Mouse (Mus musculus): ENCODE results near the gene Gm45233. TPM values are rescaled to one million over a fixed set of nuclear protein-coding genes. Genes with fewer than 3 reads are reported as not detected.
A peak's percentile ranks its signal among the peaks of the same experiment; 100 is the strongest.

Gene Gm45233
- polyA plus RNA-seq, 1 experiment from 2014 or later: 0.39 TPM

- no peak overlapping the region for H3K4me3 ChIP-seq
- no peak overlapping the region for H3K27ac ChIP-seq
- no peaks in the 10 kb centered on the region for H3K27me3 ChIP-seq
- WGBS: 89% methylated on average over 5 of the region's 5 CpGs
- no peak for ATAC-seq (ENCODE audit: low FRiP score)
- no peak overlapping the region for H3K4me2 ChIP-seq
- H3K36me3 ChIP-seq: no peaks in the 10 kb centered on the region
- no peak overlapping the region for H3K9ac ChIP-seq
- no peaks in the 10 kb centered on the region for H3K4me1 ChIP-seq (replicated peaks)
- no peaks in the 10 kb centered on the region for H3K9me3 ChIP-seq
These were observed 9.3 kb upstream of the Gm45233 start for GRCm38 (mm10) chr7:43434676-43435075.

- no peaks in the 10 kb centered on the region for H3K36me3 ChIP-seq
- whole genome bisulfite sequencing: 85% methylated on average over 10 of the region's 10 CpGs
These were observed 7.3 kb upstream of the Gm45233 start, which contains the start of gene Nkg7 for GRCm38 (mm10) chr7:43436341-43437255. Gene Nkg7 (plus strand): TSS chr7:43437073.

GRCm38 (mm10) chr7:43438611-43439010, 5.3 kb upstream of the Gm45233 start:
- Histone ChIP-seq H3K27ac (no peak overlapping the region), H3K4me2 (no peak overlapping the region), H3K9me3 (no peaks in the 10 kb centered on the region), H3K4me3 (no peak overlapping the region), H3K36me3 (no peaks in the 10 kb centered on the region), H3K9ac (no peak overlapping the region), H3K27me3 (no peaks in the 10 kb centered on the region), H3K4me1 (replicated peaks) (peaks cover 10% of the 10 kb centered on the region)
- WGBS: 88% methylated on average over 4 of the region's 4 CpGs
- no peak for ATAC-seq (ENCODE audit: low FRiP score)

More at GRCm38 (mm10) chr7:43436341-43437255, 7.3 kb upstream of the Gm45233 start, which contains the start of gene Nkg7:
- Histone ChIP-seq H3K9me3 (no peaks in the 10 kb centered on the region), H3K4me3 (no peak within 1 kb of the TSS), H3K4me2 (no peak within 1 kb of the TSS), H3K9ac (no peak within 1 kb of the TSS), H3K4me1 (replicated peaks) (no peaks in the 10 kb centered on the region), H3K27me3 (no peaks in the 10 kb centered on the region), H3K27ac (no peak within 1 kb of the TSS)
- no peak for ATAC-seq (ENCODE audit: low FRiP score)

- WGBS: 84% methylated on average over 6 of the region's 6 CpGs
- Histone ChIP-seq H3K9ac (no peak within 1 kb of the TSS), H3K9me3 (no peaks in the 10 kb centered on the region), H3K27me3 (no peaks in the 10 kb centered on the region), H3K4me1 (replicated peaks) (peaks cover 22% of the 10 kb centered on the region), H3K4me3 (no peak within 1 kb of the TSS), H3K36me3 (no peaks in the 10 kb centered on the region), H3K27ac (no peak within 1 kb of the TSS), H3K4me2 (no peak within 1 kb of the TSS)
- no peak for ATAC-seq (ENCODE audit: low FRiP score)
These were observed 3.4 kb upstream of the Gm45233 start, which contains the start of gene Cldnd2 for GRCm38 (mm10) chr7:43440482-43440881. Gene Cldnd2 (plus strand): TSS chr7:43440782.

GRCm38 (mm10) chr7:43441071-43441470, 2.9 kb upstream of the Gm45233 start:
- no peak overlapping the region for H3K9ac ChIP-seq
- ATAC-seq (ENCODE audit: low FRiP score): no peak
- 86% methylated on average over 3 of the region's 3 CpGs for WGBS
- H3K27me3 ChIP-seq: no peaks in the 10 kb centered on the region
- H3K36me3 ChIP-seq: no peaks in the 10 kb centered on the region
- no peak overlapping the region for H3K27ac ChIP-seq
- no peak overlapping the region for H3K4me3 ChIP-seq
- no peak overlapping the region for H3K4me2 ChIP-seq
- peaks cover 22% of the 10 kb centered on the region for H3K4me1 ChIP-seq (replicated peaks)
- no peaks in the 10 kb centered on the region for H3K9me3 ChIP-seq

- Histone ChIP-seq H3K9ac (peak overlapping the region; percentile 75), H3K27me3 (no peaks in the 10 kb centered on the region), H3K27ac (peak overlapping the region; percentile 93), H3K9me3 (no peaks in the 10 kb centered on the region), H3K4me1 (replicated peaks) (peaks cover 22% of the 10 kb centered on the region), H3K4me2 (peak overlapping the region; percentile 72), H3K36me3 (no peaks in the 10 kb centered on the region), H3K4me3 (peak overlapping the region; percentile 57)
- ATAC-seq (ENCODE audit: low FRiP score): no peak
- WGBS: 11% methylated on average over 9 of the region's 9 CpGs
These were observed 1.2 kb upstream of the Gm45233 start for GRCm38 (mm10) chr7:43442684-43443083.

GRCm38 (mm10) chr7:43443126-43443916, 607 bp upstream of the Gm45233 start:
- Histone ChIP-seq H3K36me3 (no peaks in the 10 kb centered on the region), H3K4me1 (replicated peaks) (peaks cover 22% of the 10 kb centered on the region), H3K9me3 (no peaks in the 10 kb centered on the region), H3K27me3 (no peaks in the 10 kb centered on the region), H3K4me2 (peak overlapping the region; percentile 72), H3K9ac (peak overlapping the region; percentile 75), H3K4me3 (peak overlapping the region; percentile 57), H3K27ac (peak overlapping the region; percentile 93)
- peak; percentile 81 for ATAC-seq (ENCODE audit: low FRiP score)
- under 1% methylated on average over 36 of the region's 36 CpGs for WGBS

GRCm38 (mm10) chr7:43447801-43448200, 3.9 kb downstream of the Gm45233 start:
- no peak for ATAC-seq (ENCODE audit: low FRiP score)
- Histone ChIP-seq H3K4me1 (replicated peaks) (peaks cover 16% of the 10 kb centered on the region), H3K9ac (no peak overlapping the region), H3K27ac (no peak overlapping the region), H3K4me2 (no peak overlapping the region), H3K4me3 (no peak overlapping the region), H3K36me3 (peaks cover 10% of the 10 kb centered on the region), H3K9me3 (no peaks in the 10 kb centered on the region), H3K27me3 (no peaks in the 10 kb centered on the region)
- WGBS: 92% methylated on average over 4 of the region's 4 CpGs

DNA sequence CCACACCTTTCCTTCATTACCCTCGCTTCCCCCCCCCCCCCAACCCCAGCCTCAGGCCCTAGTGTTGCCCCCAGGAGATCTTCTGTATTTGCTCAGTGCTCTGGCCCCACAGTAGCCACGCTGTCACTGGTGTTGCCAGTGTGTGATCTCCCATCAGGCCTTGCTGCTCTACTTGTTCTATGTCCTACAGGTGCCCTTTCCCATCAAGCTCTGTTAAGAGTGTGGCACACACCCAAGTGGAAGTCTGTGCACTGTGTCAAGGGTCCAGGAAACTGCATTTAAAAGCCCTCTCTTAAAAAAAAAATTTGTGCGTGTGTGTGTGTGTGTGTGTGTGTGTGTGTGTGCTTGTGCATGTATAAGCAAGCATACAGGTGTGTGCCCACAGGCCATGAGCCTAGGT, 4.3 kb downstream of the Gm45233 start:
- ATAC-seq (ENCODE audit: low FRiP score): no peak
- Histone ChIP-seq H3K27me3 (no peaks in the 10 kb centered on the region), H3K4me2 (no peak overlapping the region), H3K4me3 (no peak overlapping the region), H3K36me3 (peaks cover 15% of the 10 kb centered on the region), H3K4me1 (replicated peaks) (peaks cover 12% of the 10 kb centered on the region), H3K9me3 (no peaks in the 10 kb centered on the region), H3K9ac (no peak overlapping the region), H3K27ac (no peak overlapping the region)
- WGBS: 85% methylated on average over 2 of the region's 3 CpGs

DNA sequence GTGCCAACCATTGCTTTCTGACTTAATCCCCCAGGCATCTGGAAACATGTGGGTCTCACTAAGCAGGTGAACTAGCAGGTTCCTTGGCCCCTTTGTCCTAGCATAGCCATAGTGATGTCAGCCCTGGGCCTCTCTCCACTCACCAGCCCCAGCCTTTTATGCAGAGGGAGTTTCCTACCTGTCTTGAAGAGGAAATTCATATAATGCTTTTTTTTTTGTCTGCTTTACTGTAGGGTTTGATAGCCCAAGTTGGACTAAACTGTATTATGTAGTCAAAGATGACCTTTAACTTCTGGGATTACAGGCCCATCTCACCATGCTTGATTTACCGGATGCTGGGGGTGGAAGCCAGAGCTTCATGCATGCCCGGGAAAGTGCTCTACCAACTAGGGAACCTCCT, 5.9 kb downstream of the Gm45233 start:
- no peak overlapping the region for H3K27ac ChIP-seq
- H3K9ac ChIP-seq: no peak overlapping the region
- no peak overlapping the region for H3K4me2 ChIP-seq
- H3K27me3 ChIP-seq: no peaks in the 10 kb centered on the region
- H3K36me3 ChIP-seq: peaks cover 30% of the 10 kb centered on the region
- H3K4me3 ChIP-seq: no peak overlapping the region
- WGBS: 98% methylated on average over 2 of the region's 2 CpGs
- ATAC-seq (ENCODE audit: low FRiP score): no peak
- H3K9me3 ChIP-seq: no peaks in the 10 kb centered on the region
- H3K4me1 ChIP-seq (replicated peaks): peaks cover 5% of the 10 kb centered on the region

GRCm38 (mm10) chr7:43451726-43452125, 7.8 kb downstream of the Gm45233 start:
- H3K36me3 ChIP-seq: peaks cover 50% of the 10 kb centered on the region
- WGBS: 94% methylated on average over 11 of the region's 11 CpGs
- no peaks in the 10 kb centered on the region for H3K9me3 ChIP-seq
- no peak overlapping the region for H3K9ac ChIP-seq
- H3K27me3 ChIP-seq: no peaks in the 10 kb centered on the region
- H3K27ac ChIP-seq: no peak overlapping the region
- H3K4me3 ChIP-seq: no peak overlapping the region
- no peak overlapping the region for H3K4me2 ChIP-seq
- no peak for ATAC-seq (ENCODE audit: low FRiP score)
- no peaks in the 10 kb centered on the region for H3K4me1 ChIP-seq (replicated peaks)

DNA sequence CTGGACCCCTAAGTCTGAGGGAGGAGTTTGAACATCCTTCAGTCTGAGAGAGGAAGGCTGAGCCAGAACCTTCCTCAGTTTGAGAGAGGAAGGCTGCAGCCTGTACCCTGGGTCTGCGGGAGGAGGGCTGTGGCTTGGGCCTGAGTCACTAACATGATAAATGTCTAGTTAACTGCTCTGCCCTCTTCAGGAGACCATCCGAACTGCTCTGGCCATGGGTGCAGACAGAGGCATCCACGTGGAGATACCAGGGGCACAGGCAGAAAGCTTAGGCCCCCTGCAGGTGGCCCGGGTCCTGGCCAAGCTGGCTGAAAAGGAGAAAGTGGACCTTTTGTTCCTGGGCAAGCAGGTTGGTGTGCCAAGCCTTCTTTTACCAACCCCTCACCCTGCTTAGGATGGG, 8.7 kb downstream of the Gm45233 start:
- Histone ChIP-seq H3K27me3 (no peaks in the 10 kb centered on the region), H3K4me1 (replicated peaks) (no peaks in the 10 kb centered on the region), H3K4me3 (no peak overlapping the region), H3K4me2 (no peak overlapping the region), H3K9ac (no peak overlapping the region), H3K36me3 (peaks cover 58% of the 10 kb centered on the region), H3K27ac (no peak overlapping the region), H3K9me3 (no peaks in the 10 kb centered on the region)
- 42% methylated on average over 4 of the region's 4 CpGs for WGBS
- ATAC-seq (ENCODE audit: low FRiP score): no peak
